Mouse (Mus musculus): Measurements from ENCODE around the gene 4933436I01Rik.

4933436I01Rik gene

DNA sequence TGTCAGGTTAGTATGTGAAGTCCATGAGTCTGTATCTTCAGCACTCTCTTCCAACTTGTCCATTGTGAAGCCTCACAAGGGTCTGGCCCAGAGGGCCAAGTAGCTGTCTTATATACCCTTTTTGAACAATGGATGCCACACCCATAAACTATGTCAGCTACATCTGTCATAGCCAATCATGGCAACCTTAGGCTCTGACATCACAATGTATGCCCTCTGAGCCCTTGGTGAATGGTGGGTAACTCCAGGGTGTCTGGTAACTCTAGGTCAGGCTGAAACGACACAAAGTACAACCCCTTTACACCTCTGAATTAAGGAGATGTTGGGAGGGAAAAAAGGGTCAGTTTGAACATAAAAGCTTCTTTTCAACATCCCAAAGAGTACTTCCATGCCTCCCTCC is at the start of gene 4933436I01Rik:
4933436I01Rik (minus strand) TSS at position 101 of the 400 bp plus-strand sequence.
- DNase-seq (ENCODE audit: low spot score) = no peak

GRCm38 (mm10) chrX:67924769-67925470 is 3.7 kb upstream of the 4933436I01Rik start:
- no peak for DNase-seq (ENCODE audit: low spot score)

GRCm38 (mm10) chrX:67883406-67883805 is 37.8 kb downstream of the 4933436I01Rik start:
- DNase-seq (ENCODE audit: low spot score) = no peak

All from testis, postnatal 10 days (tissue).